Mouse (Mus musculus) lung, postnatal 0 days (tissue): Measurements from ENCODE around the gene Serpina9. TPM values are rescaled to one million over a fixed set of nuclear protein-coding genes. Genes with fewer than 3 reads are reported as not detected.

ENCODE experiments used
- ATAC-seq: fragments of 200-750 bp; cut with Nextera tagmentation; 2 replicates; pipeline ENCODE4 v1.8.0; 2017; ENCODE audit warnings: moderate library complexity
- DNase-seq: peaks from one replicate; pipeline ENCODE4 v3.0.0-alpha.2; 2016; ENCODE audit warnings: low spot score
- H3K27ac ChIP-seq: fragments of 300-500 bp; sonication (generic); 2 replicates; pipeline ENCODE4 v1.5.1; 2014; ENCODE audit warnings: antibody characterized with exemption, mild to moderate bottlenecking, low read length, mixed read lengths
- H3K27me3 ChIP-seq: fragments of 300-500 bp; sonication (generic); replicated peaks from 2 replicates; pipeline ENCODE4 v1.6.1; 2014; ENCODE audit warnings: low read length, mixed read lengths; ENCODE audit not compliant: insufficient read depth
- H3K36me3 ChIP-seq: fragments of 300-500 bp; sonication (generic); 2 replicates; pipeline ENCODE4 v1.6.1; 2014; ENCODE audit warnings: low read length, mixed read lengths; ENCODE audit not compliant: insufficient read depth
- H3K4me1 ChIP-seq: fragments of 300-500 bp; sonication (generic); 2 replicates; pipeline ENCODE4 v1.6.1; 2014; ENCODE audit warnings: antibody characterized with exemption, low read depth, low read length, mixed read lengths; ENCODE audit not compliant: insufficient read depth
- H3K4me2 ChIP-seq: fragments of 300-500 bp; sonication (generic); replicated peaks from 2 replicates; pipeline ENCODE4 v1.6.1; 2014; ENCODE audit warnings: low read depth, mild to moderate bottlenecking, low read length, moderate library complexity, mixed read lengths
- H3K4me3 ChIP-seq: fragments of 300-500 bp; sonication (generic); 2 replicates; pipeline ENCODE4 v1.5.1; 2014; ENCODE audit warnings: low read depth, low read length
- H3K9ac ChIP-seq: fragments of 300-500 bp; sonication (generic); replicated peaks from 2 replicates; pipeline ENCODE4 v1.6.1; 2014; ENCODE audit warnings: low read depth, mild to moderate bottlenecking
- H3K9me3 ChIP-seq: fragments of 300-500 bp; sonication (generic); 2 replicates; pipeline ENCODE4 v1.6.1; 2016; ENCODE audit warnings: low read length, mixed read lengths
- CTCF ChIP-seq: IDR thresholded peaks from 2 replicates; pipeline ENCODE4 v1.5.1; 2016; ENCODE audit warnings: antibody characterized with exemption, mild to moderate bottlenecking
- EP300 ChIP-seq: IDR thresholded peaks from 2 replicates; pipeline ENCODE4 v1.6.1; 2016; ENCODE audit warnings: antibody characterized with exemption, mild to moderate bottlenecking, control low read depth
- WGBS: fragments of 180-500 bp; shearing (Covaris S2); extraction: QIAGEN DNeasy Blood & Tissue Kit; methylation state at CpG from one replicate; pipeline ENCODE4 v1.1.7; 2014; 5-methylcytosine and 5-hydroxymethylcytosine counted together
- polyA plus RNA-seq: library from polyadenylated mRNA; unstranded; fragments of >200 nt; fragmentation: Nextera tagmentation; extraction: Ambion mirVana; gene quantifications from 2 replicates; pipeline ENCODE4 v1.2.1, GENCODE M21; 2015

Serpina9 gene
- polyA plus RNA-seq, 1 experiment from 2014 or later: 0.32 TPM

- Histone ChIP-seq H3K27me3 (no peaks in the 10 kb centered on the region), H3K4me3 (no peak overlapping the region), H3K9ac (no peak overlapping the region), H3K4me2 (no peak overlapping the region), H3K27ac (no peak overlapping the region), H3K4me1 (no peaks in the 10 kb centered on the region), H3K9me3 (no peaks in the 10 kb centered on the region), H3K36me3 (no peaks in the 10 kb centered on the region)
- TF ChIP-seq EP300: no peak
- TF ChIP-seq CTCF: no peak
- WGBS: 78% methylated on average over 4 of the region's 4 CpGs
- DNase-seq (no peak), ATAC-seq (no peak)
Measured at GRCm38 (mm10) chr12:103946243-103946642, 67.3 kb downstream of the Serpina9 start.

Other genes with a start within 250 kb of the Serpina9 start
- gene Serpina1d, start 240.2 kb downstream of the Serpina9 start, polyA plus RNA-seq: 0.36 and 0.43 TPM in 2 replicates
- 0.14 and 0.16 TPM in 2 replicates for gene Serpina1b, start 183.4 kb downstream of the Serpina9 start, polyA plus RNA-seq
- gene Serpina1a, start 150.2 kb downstream of the Serpina9 start, polyA plus RNA-seq: 0.18 and 0.20 TPM in 2 replicates
- 0.18 and 0.20 TPM in 2 replicates for gene Serpina1c, start 108.9 kb downstream of the Serpina9 start, polyA plus RNA-seq
- gene Serpina1e, start 54.8 kb downstream of the Serpina9 start, polyA plus RNA-seq: 0.33 and 0.45 TPM in 2 replicates
- gene Serpina11, start 23.8 kb downstream of the Serpina9 start, polyA plus RNA-seq: not detected in 2 replicates
- gene Serpina12, start 30.7 kb upstream of the Serpina9 start, polyA plus RNA-seq: 0.04 TPM in 1 of 2 replicates, not detected in the other
- not detected in 2 replicates for gene Serpina5, start 87.4 kb upstream of the Serpina9 start, polyA plus RNA-seq
- not detected in 2 replicates for gene Serpina3a, start 99.0 kb upstream of the Serpina9 start, polyA plus RNA-seq
- gene Serpina3b, start 114.2 kb upstream of the Serpina9 start, polyA plus RNA-seq: not detected in 2 replicates
- 4.3 and 5.6 TPM in 2 replicates for gene Serpina3c, start 140.1 kb upstream of the Serpina9 start, polyA plus RNA-seq
- gene Serpina3f, start 200.8 kb upstream of the Serpina9 start, polyA plus RNA-seq: 0.99 and 1.8 TPM in 2 replicates
- gene Serpina3g, start 222.5 kb upstream of the Serpina9 start, polyA plus RNA-seq: 27.1 and 33.7 TPM in 2 replicates
- 1.2 and 1.3 TPM in 2 replicates for gene Serpina3i, start 249.4 kb upstream of the Serpina9 start, polyA plus RNA-seq